Mouse (Mus musculus) spleen, embryonic (tissue): ENCODE measurements at regions not wholly inside any gene's neighbourhood (a gene's known extent, or its start where the extent isn't known, plus 50 kb on each side); places are given as distances from the start of the nearest gene placed in this dataset.

Experiments
- CTCF ChIA-PET: fragments of 350-600 bp; sonication (Branson Sonifier 250); formaldehyde crosslinking; loops from one replicate; lab custom pipeline; 2022; lab: Charles Lee

GRCm38 (mm10) chr10:118621546-118621945 lies 180.7 kb downstream of the Ifng start:
- CTCF ChIA-PET, result no interaction called here

GRCm38 (mm10) chr10:118622131-118622530 lies 181.3 kb downstream of the Ifng start:
- CTCF ChIA-PET, result no interaction called here

- CTCF ChIA-PET, result no interaction called here
These were observed 182.1 kb downstream of the Ifng start for GRCm38 (mm10) chr10:118622916-118623315.

DNA sequence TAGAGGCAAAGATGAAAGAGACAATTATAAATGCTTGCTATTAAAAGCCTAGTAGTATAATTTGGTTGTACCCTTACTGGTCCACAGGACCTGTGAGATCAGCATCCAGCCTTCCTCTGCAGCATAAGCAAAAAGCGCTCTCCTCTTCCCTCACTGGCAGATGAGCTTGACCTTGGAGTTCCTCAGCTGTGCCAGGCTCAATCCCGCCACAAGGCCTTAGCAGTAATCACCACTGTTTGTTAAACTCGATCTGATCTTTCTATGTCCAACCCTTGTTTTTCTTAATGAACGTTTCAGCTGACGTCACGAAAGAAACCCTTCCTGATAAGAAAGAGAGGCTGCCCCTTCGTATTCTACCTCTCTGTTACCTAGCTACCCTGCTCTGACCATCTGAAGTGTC lies 183.5 kb downstream of the Ifng start:
- CTCF ChIA-PET, result no interaction called here

GRCm38 (mm10) chr10:118628000-118628399 lies 187.2 kb downstream of the Ifng start:
- CTCF ChIA-PET, result no interaction called here

GRCm38 (mm10) chr10:118629360-118630040 lies 188.7 kb downstream of the Ifng start:
- CTCF ChIA-PET, result no interaction called here

GRCm38 (mm10) chr10:118631786-118632185 lies 190.9 kb downstream of the Ifng start:
- CTCF ChIA-PET, result no interaction called here

DNA sequence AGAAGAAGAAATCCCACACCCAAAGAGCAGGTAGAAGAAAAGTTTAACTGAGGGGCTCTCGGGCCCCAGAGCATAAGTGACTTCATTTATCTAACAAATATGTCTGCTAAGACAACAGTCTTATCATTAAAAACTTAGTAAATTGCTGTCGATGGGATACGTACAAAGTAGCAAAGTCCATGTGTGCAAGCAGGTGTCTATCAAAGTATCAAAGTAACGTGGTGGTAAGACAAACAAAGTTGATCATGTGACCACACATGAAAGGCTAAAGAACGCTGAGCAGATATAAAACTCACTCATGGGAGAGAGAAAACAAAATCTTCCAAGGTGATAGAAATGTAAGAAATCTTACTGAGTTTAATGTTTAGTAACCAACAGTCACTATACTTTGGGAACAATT lies 191.3 kb downstream of the Ifng start:
- CTCF ChIA-PET, result no interaction called here

DNA sequence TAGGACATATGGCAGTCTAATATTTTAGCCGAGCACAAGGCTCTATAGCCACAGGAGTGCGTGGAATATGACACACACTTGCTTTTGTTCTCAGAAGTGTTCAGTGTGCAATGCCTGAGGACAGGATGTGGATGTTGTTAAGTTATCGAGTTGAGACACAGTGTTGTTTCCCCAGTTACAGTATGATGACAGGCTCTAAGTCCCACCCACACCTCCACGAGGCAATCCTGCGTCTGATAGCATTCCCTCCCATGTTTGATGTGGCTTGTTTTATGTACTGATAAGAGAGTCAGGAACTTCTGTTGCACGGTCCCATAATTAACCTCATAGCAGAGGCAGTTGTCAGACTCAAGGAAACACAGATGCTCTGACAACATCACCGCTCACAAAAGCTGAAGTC lies 192.6 kb downstream of the Ifng start:
- CTCF ChIA-PET, result no interaction called here

- CTCF ChIA-PET, result no interaction called here
These were observed 198.3 kb downstream of the Ifng start for GRCm38 (mm10) chr10:118639097-118639496.

GRCm38 (mm10) chr10:118640121-118640809 lies 199.4 kb downstream of the Ifng start:
- CTCF ChIA-PET, result no interaction called here

DNA sequence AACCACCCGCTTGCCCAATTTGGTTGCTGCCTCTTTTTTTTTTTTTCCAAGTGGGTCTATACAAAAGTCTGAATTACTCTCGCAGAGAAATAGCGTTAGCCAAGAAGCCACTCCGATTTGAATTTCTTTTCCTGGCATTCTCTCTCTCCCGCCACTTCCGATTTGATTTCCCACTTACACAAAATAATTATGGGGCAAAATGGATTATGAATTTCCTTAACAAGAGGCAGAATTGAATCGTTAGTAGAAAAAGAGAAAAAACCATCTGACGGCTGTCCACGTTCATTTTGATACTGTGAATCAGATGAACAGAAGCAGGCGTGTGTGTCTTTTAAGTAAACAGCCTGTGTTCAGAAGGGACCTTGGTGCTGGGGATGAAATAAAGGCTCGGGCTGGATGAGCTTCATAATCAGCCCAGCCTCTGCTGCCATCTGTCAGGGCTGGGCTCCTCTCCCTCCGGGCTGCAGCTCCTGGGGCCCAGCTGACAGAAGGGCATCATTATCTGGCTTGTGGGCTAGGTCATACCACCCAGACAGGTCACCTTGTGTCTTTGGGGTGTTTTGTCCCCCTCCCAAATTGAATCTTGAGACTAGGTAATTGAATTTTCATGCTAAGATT lies 200.1 kb downstream of the Ifng start:
- CTCF ChIA-PET, result no interaction called here

- CTCF ChIA-PET, result no interaction called here
These were observed 202.8 kb downstream of the Ifng start for GRCm38 (mm10) chr10:118643622-118644021.

DNA sequence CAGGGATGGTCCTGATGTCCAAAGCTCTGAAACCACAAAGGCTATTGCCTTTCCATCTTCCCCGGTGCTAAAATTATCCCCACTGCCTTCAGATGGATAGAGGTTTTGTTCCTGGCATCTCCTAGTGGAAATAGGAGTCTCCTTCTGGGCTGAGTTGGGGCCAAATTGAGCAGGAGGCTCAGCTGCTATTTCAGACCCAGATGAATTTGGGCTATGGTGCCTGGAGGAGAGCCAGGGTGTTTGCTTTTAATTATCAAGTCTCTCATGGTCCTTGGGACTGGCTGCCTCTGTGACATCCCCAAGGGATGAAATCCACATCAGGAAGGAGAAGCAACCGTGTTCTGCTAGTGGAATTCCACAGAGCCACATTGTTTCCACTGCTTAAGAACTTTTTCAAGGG lies 207.3 kb downstream of the Ifng start:
- CTCF ChIA-PET, result no interaction called here

DNA sequence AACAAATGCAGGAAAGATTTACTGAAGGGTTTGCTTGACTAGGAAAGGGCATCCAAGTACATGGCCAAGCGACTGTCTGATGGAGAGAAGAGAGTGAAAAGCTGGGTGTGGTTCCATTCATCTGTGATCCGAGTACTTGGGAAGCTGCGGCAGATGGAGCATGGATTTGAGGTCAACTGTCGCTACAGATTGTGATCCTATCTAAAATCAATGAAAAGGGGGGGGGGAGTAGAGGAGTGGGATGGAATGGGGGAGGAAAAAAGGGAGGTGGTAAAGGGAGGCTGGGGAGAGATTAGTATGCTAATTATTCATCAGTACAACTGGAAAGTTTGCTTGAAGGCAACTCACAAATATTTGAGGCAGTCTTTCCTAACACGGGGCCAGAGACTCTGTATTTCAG lies 213.4 kb downstream of the Dyrk2 start:
- CTCF ChIA-PET, result no interaction called here

- CTCF ChIA-PET, result no interaction called here
These were observed 204.0 kb downstream of the Dyrk2 start for GRCm38 (mm10) chr10:118666009-118666408.

DNA sequence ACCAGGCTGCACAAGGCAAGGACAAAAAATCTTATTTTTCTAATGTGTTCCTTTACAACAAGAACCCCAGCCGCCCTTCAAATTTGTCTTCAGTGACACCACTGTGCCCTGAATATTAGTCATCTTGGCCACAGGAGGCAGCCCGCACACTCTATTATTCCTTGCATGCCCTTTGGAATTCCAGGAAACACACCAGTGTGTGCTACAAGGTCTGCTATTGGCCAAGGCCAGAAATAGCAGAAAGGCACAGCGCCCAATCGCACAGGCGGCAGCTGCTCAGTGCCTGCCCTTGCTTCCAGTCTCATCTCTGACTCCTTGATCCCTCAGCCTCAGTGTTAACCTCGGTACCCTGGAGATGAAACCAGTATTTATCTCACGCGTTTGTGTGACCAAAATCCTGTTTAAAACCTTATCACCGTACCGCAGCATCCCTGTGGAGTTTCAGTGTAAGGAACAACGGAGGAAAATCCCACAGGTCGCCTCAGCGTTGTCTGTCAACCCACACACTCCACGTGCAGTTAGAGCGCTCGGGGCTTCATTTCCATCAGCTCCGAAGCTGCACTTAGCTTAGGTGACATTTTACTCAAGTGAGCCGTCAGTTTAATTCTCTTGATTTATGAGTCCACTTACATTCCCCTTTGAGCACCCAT lies 194.1 kb downstream of the Dyrk2 start:
- CTCF ChIA-PET, result no interaction called here

DNA sequence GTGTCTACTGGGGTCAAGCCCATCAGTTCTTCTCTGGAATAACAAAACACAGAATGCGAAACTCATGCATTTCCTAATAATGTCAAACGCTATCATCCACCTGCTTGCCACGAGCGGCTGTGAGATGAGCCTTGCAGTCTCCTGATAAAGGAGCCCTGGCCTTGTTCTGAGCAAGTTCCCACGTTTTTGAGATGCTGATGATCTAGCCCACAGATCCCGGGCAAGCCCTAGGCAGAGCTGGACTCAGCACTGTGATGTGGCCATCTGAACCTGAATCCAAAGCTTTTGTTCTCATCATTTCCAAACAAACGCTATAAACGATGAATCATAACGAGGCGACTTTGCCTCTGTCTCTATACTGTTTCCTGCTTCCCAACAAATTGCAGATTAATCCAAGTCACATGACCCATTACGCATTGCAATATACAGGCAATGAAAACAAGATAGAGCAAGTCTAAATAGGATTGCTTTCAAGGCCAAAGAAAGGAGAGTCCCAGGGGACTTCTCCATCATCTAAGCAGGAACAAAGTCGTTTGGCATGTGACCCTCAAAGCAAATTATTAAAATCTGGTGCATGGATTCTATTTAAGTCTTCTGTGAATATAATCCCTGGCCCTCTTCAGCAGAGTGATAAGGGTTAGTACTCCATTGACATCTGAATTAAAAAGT lies 191.1 kb downstream of the Dyrk2 start:
- CTCF ChIA-PET, result no interaction called here

GRCm38 (mm10) chr10:118679507-118679906 lies 190.5 kb downstream of the Dyrk2 start:
- CTCF ChIA-PET, result no interaction called here

DNA sequence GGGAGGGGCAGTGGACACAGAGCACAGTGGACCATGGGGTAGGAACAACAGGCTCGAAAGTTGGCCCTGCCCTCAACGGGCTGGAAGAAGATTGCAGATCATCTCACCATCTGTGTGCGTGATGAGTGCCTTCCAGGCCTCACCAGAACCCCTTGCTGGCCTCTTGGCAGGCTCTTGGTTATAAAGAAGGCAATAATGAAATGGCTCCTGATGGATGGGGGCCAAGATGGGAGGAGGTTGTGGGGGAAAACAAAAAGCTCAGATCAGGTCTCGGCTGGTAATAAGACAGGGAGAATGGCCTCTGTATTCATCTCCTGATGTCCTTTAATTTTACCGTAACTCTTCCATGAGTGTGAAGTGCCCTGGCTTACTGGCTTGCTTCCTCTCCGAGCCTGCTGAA lies 189.1 kb downstream of the Dyrk2 start:
- CTCF ChIA-PET, result no interaction called here

- CTCF ChIA-PET, result no interaction called here
These were observed 186.7 kb downstream of the Dyrk2 start for GRCm38 (mm10) chr10:118683356-118683755.

- CTCF ChIA-PET, result no interaction called here
These were observed 170.7 kb downstream of the Dyrk2 start for GRCm38 (mm10) chr10:118699292-118699691.
